Mouse (Mus musculus) brown adipose tissue, adult 24 weeks (tissue): ENCODE measurements around the gene Mid2. TPM values are rescaled to one million over a fixed set of nuclear protein-coding genes. Genes with fewer than 3 reads are reported as not detected.
"Not testable (repeated sequence)": the region's sequence is repeated elsewhere in the genome, so short reads cannot be mapped to it uniquely, and the experiment has no call there.

Experiments used
- H3K27ac ChIP-seq: fragments of 200-500 bp; replicated peaks from 2 replicates; pipeline ENCODE4 v1.5.1; 2012; ENCODE audit warnings: low read depth, mild to moderate bottlenecking, low read length
- H3K4me1 ChIP-seq: fragments of 200-500 bp; 2 replicates; pipeline ENCODE4 v1.6.1; 2012; ENCODE audit warnings: low read length, mixed read lengths; ENCODE audit not compliant: control insufficient read depth, insufficient read depth, insufficient read length
- H3K4me3 ChIP-seq: fragments of 200-500 bp; 2 replicates; pipeline ENCODE4 v1.5.1; 2012; ENCODE audit warnings: low read depth, mild to moderate bottlenecking, low read length, moderate library complexity; ENCODE audit not compliant: insufficient read depth
- polyA plus RNA-seq: library from polyadenylated mRNA; stranded (reverse); fragments of >200 nt; gene quantifications from 2 replicates; pipeline ENCODE4 v1.2.4, GENCODE M21; 2012; ENCODE audit not compliant: missing spikeins, insufficient read depth, insufficient read length

Mid2 gene
- polyA plus RNA-seq, result 7.4 and 8.5 TPM in 2 replicates

DNA sequence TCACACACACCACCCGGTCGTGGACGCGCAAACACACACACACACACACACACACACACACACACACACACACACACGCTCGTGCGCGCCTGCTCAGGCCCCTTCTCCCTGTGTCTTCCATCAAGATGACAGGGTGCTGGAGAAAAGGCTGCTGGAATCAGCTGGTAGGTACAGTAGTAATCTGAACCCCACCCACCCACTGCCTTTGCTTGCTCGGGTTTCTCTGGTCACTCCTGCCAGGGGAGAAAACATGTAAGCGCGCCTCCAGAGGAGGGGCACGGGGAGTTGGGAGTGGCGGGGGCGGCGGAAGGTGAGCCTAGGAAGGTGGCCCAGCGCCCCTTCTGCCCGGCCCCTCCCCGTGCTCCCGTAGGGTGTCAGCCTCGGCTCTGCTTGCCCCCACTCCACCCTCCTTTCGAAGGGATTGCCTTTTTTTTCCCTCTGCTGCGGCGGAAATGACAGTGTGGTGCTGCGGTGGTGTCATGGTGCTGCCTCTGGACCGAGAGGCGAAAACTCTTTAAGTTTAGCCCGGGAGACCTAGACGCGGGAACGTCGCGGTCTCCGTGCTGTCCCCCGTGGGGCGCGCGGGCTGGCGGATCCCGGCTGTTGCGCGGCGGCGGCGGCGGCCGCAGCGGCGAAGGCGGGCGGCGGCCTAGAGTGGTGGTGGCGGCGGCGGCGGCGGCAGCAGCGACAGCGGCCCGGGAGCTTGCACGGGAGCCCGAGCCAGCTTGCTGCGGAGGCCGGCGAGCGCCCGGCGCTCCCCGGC is at the start of gene Mid2:
Gene Mid2, plus strand, starts transcription at position 121 of the 763 bp plus-strand sequence.
- Histone ChIP-seq H3K27ac (peak within 1 kb of the TSS; percentile 87), H3K4me1 (no peaks in the 10 kb centered on the region)

DNA sequence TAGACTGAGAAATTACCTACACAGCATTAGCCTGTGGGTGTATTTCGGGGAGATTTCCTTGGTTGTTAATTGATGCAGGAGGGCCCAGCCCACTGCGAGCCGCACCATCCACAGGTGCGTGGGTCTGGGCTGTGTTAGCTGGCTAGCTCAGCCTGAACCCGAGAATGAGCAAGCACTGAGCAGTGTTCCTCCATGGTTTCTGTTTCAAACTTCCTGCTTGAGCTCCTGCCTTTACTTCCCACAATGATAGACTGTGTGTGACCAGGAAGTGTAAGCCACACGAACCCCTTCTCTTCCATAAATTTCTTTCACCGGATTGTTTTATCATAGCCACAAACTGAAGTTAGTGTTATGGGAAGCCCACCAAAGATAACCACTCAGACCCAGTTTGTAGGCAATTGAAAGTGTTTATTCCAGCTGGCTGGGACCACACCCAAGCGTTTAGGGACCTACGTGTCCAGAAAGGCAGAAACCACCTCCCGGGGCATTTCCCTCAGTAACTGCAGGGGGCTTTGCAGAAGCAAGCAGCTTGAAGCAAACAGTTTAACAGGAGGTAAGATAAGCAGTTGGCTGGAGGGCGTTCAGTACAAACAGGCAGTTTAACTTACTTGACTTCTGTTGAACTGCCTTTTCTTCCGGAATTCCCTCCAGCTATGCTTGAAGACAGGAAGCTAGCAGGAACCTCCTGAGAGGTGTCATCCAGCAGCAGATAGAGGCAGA is 39.4 kb upstream of the Mid2 start:
- Histone ChIP-seq H3K4me3 (no peak overlapping the region), H3K27ac (no peak overlapping the region), H3K4me1 (no peaks in the 10 kb centered on the region)

More for the DNA sequence above, at the start of gene Mid2:
- peak within 1 kb of the TSS; percentile 99 for H3K4me3 ChIP-seq

DNA sequence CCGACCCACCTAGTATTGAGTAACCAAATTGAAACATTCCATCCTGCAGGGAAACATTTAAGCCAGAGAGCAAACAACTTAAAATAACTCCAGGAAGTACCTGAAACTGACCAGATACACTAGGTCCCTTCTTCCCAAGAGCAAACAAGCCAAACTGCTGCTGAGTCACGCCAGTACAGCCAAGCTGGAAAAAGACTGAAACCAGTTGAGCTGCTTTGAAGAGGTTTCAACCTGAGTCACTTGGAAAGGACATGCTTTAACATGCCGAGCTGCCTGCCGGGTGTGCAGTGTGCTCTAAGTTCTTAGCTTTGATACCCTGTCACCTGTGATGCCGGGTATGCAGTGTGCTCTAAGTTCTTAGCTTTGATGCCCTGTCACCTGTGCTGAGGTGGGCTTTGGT is 26.4 kb upstream of the Mid2 start:
- Histone ChIP-seq H3K4me3 (no peak overlapping the region), H3K4me1 (no peaks in the 10 kb centered on the region), H3K27ac (no peak overlapping the region)

DNA sequence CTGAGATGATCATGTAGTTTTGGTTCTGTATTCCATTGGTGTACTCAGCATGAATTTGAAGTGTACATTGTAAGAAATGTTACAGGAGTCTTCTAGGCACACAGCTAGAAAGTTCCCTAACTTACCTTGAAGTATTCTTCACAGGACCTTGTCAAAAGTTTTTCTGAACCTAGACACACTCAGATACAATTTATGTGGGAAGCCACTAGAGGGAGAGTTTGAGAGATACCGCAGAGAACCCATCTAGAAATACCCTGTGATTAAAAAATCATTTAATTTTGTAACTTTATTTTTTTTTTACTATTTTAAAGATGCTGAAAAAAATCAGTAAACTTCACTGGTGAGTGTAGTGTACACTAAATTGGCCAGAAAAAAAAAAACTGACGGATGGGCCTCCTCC is 24.8 kb upstream of the Mid2 start:
- H3K4me3 ChIP-seq, result no peak overlapping the region
- no peaks in the 10 kb centered on the region for H3K4me1 ChIP-seq
- H3K27ac ChIP-seq, result no peak overlapping the region

DNA sequence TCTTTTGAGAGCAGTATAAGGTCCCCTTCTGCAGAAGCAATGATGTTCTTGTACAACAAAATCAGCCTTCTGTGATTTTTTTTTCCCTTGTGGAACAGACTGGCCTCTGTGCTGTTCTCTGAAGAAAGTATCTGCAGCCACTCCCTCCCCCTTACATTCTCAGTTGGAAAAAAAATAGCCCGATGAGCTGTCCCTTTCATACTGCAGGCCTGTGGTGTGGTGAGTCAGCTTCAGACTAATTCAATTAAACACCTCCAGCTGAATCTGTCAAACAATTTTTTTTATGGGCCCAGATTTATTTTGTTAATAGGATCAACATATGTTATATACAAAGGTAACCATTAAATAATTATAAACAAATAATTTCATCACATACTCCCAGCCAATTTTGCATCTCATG is 3.7 kb upstream of the Mid2 start:
- H3K27ac ChIP-seq, result no peak overlapping the region
- H3K4me3 ChIP-seq, result no peak overlapping the region
- no peaks in the 10 kb centered on the region for H3K4me1 ChIP-seq

DNA sequence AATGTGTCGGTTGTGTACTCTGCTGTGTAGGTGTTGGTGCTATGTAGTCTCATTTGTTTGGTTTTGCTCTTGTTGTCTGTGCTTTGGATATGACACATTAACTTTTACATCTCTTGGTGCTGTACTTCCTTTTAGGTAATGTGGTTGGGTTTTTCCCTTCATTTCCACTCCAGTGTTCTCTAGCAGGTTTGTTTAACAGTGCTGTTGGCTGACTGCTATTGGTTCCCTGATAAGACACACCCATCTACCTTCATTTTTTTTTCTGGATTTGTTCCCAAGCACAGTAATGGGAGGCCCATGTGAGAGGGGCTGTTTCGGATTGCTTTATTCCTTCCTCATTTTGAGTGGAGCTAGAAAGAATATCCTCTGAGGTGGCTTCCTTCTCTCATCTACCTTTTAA is 883 bp upstream of the Mid2 start:
- Histone ChIP-seq H3K27ac (no peak overlapping the region), H3K4me1 (no peaks in the 10 kb centered on the region), H3K4me3 (no peak overlapping the region)

DNA sequence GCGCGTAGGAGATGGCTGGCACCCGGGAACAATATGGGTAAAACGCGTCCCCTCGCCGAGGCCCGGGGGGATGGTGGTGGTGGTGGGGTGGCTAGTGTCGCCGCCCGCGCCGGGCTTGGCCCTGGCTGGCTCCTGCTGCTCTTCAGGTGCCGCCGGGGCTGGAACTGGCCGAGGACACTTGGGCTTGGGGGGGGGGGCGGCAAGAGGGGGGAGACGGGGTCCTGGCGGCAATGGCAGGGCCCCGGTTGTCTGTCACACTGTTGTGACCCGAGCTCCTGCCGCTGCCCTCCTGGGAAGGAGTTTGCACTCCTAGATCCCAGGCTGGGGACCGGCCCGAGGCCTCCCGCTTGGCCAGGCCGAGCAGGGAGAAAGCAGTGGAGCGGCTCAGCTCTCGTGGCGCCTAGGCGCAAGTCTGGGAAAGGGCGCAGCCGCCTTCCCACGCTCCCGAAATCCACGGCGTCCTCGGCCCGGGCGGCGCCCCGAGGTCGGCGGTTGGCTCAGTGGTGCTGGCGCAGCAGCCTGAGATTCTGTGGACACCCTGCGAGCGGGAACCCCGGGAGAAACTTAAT is 927 bp downstream of the Mid2 start:
- Histone ChIP-seq H3K27ac (peak overlapping the region; percentile 87), H3K4me3 (peak overlapping the region; percentile 99), H3K4me1 (no peaks in the 10 kb centered on the region)

DNA sequence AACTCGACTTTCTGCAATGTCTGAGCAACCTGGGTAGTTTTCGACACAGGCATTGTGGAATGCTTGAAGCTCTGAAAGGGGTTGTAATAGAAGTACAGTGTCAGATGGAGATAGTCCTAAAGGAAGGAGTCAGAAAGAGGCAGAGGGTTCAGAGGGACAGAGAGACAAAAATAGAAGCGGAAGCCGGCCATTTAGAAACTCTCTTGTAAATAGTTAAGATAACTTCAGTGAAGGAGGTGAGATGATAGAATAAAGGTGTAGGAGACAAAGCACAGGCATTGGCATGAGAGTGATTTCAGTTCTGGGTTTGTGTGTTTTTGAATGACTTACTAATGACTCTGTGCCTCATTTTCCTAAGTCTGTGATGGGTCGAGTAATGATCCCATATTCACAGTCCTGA is 11.0 kb downstream of the Mid2 start:
- H3K27ac ChIP-seq, result no peak overlapping the region

DNA sequence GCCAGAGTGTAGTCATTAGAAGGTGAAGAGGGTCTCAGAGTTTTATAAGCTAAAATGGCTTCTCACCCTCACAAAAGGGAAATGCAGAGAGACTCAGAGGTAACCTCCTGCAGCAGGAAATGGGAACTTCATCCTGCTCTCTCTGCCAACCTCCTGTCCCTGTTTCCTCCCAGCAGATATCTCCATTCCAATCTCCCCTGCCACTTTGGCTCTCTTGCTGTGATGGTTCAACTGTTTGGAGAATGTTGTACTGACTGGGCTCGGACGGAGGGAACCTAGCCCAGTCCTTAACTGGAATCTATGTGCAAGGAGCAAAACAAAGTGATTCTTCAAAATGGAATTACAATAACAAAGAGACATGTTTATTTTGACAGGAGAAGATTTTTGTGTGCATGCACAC is 23.9 kb downstream of the Mid2 start:
- Histone ChIP-seq H3K27ac (peak overlapping the region; percentile 17; the same call in 1 of the 2 replicates), H3K4me3 (no peak overlapping the region), H3K4me1 (no peaks in the 10 kb centered on the region; the same call in none of the 2 replicates)

More for the DNA sequence above, 11.0 kb downstream of the Mid2 start:
- no peak overlapping the region for H3K4me3 ChIP-seq
- no peaks in the 10 kb centered on the region for H3K4me1 ChIP-seq

DNA sequence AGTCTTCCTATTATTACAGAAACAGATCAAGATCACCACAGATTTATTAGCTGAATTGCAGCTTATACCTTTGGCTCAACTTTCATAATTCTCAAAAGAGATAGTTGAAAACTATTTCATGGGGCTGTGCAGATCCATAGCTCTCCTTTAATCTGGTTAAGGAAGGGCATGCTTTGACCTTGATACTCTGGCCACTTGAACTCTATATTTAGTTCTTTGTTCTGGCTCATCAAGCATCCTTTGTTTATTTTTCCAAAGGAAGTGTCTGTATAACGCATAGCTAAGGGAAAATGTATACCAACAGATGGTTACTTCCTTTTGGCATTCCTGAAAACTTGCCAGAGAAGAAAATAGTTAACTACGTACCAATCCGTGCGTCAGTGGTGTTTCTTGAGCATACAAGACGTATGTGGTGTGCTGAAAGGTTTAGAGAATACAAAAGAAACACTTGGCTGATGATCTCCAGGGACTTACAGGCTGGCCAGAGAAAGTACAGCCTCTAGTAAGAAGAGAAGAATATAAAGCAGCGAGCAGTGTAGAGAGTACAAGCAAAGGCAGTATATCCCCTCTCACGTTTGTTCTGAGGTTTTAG is 33.6 kb downstream of the Mid2 start:
- not testable (repeated sequence) for H3K4me3 ChIP-seq, H3K27ac ChIP-seq, H3K4me1 ChIP-seq

DNA sequence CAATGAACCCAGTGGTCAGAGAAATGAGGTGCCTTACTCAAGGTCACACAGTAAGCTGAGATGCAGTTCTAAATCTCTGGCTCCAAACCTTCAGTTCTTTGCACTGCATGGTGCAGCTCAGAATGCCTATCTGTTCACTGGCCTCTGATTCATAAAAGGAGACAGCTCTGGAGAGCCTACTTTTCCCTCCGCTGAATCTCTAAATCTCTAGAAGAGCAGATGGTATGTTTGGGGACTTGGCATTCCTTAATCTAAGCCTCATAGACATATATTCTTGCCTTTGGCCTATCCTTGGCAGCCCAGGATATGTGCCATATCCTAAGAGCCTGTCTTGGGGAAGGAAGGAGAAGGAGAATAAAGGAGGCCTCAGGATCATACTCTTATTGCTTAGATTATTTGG is 38.8 kb downstream of the Mid2 start:
- Histone ChIP-seq H3K4me1 (no peaks in the 10 kb centered on the region), H3K27ac (no peak overlapping the region), H3K4me3 (no peak overlapping the region)

DNA sequence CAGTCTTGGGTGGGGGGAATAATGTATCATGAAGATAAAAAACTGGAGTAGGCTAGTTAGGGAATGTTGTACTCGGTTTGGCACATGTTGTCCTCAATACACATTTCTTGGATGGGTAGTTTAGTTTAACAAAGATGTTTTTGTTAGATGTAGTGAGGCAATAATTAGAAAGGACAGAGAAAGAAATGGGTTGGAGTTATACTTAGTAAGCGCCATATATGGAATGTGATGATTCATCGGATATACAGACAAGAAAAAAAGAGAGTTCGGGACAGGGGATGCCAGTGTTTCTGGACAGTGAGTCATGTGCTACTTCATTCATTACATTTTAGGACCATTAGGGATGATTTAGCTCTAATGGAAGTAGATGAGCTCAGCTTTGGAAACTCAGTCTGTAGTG is 41.7 kb downstream of the Mid2 start:
- Histone ChIP-seq H3K4me3 (no peak overlapping the region), H3K4me1 (no peaks in the 10 kb centered on the region), H3K27ac (no peak overlapping the region)

DNA sequence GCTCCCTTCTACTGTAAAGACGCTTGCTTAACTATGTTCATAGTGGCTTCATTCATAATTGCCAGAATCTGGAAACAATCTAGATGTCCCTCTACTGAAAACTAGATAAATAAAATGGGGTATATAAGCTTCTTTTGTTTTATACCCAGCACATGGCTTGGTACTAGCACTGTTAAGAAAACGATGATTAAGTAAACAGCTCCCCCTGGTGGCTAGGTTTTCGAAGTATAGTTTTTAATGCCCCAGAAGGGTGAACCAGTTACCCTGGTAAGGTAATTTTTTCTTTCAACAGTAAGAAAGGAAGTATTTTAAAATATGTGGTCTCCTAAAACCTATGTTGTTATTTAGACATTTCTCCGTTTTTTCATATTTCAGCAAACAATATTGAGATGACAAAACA is 58.0 kb downstream of the Mid2 start:
- H3K4me1 ChIP-seq, result no peaks in the 10 kb centered on the region
- no peak overlapping the region for H3K4me3 ChIP-seq
- H3K27ac ChIP-seq, result no peak overlapping the region

DNA sequence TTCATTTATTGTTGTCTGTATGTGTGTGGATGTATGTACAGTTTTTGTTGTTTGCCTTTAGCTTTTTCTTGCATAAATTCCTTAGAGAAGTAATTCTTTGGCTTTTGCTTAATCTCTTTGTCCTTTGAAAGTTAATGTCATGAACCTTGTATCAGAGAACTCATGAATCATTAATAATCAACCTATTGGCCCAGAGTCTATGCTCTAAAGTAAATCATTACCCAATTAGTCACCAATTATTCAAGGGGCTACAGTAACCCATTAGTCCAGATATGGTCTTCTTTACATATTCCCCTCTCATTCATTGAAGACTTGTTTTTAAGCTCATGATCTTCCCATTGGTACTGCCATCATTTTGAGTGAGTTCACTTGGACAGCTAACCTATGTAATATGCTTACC is 74.6 kb downstream of the Mid2 start:
- H3K4me1 ChIP-seq, result no peaks in the 10 kb centered on the region
- H3K27ac ChIP-seq, result no peak overlapping the region
- H3K4me3 ChIP-seq, result no peak overlapping the region

DNA sequence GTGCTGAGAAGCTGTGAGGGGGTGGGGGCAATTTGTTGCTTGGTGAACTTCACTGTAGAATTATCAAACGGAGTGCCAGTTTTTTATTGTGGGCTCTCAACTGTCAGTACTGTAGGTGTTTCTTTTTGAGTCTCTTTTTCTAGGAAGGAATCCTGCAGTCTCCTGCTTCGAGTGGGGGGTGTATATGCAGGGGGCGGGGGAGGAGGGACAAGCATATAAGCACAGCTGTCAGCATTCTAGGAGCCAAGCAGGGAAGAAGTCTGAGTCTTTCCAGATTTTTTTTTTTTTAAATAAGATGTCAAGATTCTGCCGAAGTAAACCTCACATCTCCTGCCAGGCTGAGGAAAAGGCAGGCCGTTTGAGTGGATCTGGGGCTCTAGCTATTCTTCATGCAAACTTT is 78.8 kb downstream of the Mid2 start:
- Histone ChIP-seq H3K4me3 (no peak overlapping the region), H3K4me1 (no peaks in the 10 kb centered on the region), H3K27ac (no peak overlapping the region)
